9 mouse cellular contexts compared by ENCODE assay signal in the genomic region with DNA sequence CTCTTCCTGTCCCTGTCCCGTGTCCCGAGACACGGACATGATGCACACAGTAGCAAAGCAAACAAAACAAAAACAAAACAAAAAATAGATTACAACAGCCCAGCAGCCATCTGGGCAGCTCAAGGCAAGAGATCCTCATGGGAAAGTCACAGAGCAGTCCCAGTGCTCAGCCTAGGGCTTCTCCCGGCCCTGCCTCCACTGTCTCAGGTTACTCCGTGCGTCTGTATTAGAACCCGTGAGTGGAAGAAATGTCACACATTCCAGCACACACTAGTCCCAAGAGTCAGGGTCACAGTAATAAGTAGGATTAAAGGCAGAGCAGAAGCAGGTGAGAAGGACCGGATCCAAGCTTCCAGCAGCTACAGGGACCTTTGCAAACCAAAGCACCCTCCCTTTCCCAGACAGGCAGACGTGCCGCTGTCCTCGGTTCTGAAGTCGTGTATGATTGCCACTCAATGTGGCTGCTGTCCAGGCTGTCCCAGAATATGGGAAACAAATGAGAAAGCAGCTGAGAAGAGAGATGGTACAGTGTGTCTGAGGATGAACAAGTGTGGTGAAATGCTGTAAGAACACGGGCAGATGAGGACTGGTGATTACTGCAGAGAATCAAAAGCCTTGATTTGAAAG.
DNase-seq lines count a peak whose midpoint lies in the region; ATAC-seq lines count a peak whose summit lies in the region.
"Had no signal": no experiment of that assay in that cellular context is flagged by ENCODE, and none has a peak within 500 bp of the region (broad histone marks: within the 10 kb centered on the region; RNA-seq: fewer than 3 reads in every experiment).

No protein-coding gene starts in this region.

- peak; percentile 69 for DNase-seq in forebrain, embryonic 11.5 days (ENCODE audit: low spot score)
- DNase-seq in right cerebral cortex, postnatal 4 days = peak; percentile 30
- DNase-seq in right cerebral cortex, postnatal 36 days (ENCODE audit: low spot score in 2 of 2) = no peak
- no peak for DNase-seq in layer of hippocampus, postnatal 36 days

- H3K27ac ChIP-seq in forebrain, embryonic 11.5 days (ENCODE audit: low read depth, low read length) = no peak overlapping the region
- H3K27ac ChIP-seq in forebrain, embryonic 12.5 days = no peak overlapping the region
- no peak overlapping the region for H3K27ac ChIP-seq in kidney, embryonic 14.5 days (ENCODE audit: low read depth, low read length)
- no peak overlapping the region for H3K27ac ChIP-seq in midbrain, embryonic 15.5 days
- H3K27ac ChIP-seq: embryonic facial prominence, embryonic 13.5 days had no signal

- H3K27me3 ChIP-seq in forebrain, embryonic 11.5 days (ENCODE audit: control insufficient read depth, insufficient read depth, low read length) = no peaks in the 10 kb centered on the region
- H3K27me3 ChIP-seq in forebrain, embryonic 12.5 days = no peaks in the 10 kb centered on the region
- H3K27me3 ChIP-seq in kidney, embryonic 14.5 days (ENCODE audit: control insufficient read depth, insufficient read depth, low read length) = no peaks in the 10 kb centered on the region
- no peaks in the 10 kb centered on the region for H3K27me3 ChIP-seq in midbrain, embryonic 15.5 days (replicated peaks)
- H3K27me3 ChIP-seq: embryonic facial prominence, embryonic 13.5 days had no signal

- H3K9me3 ChIP-seq in forebrain, embryonic 11.5 days (ENCODE audit: control insufficient read depth, low read length) = no peaks in the 10 kb centered on the region
- H3K9me3 ChIP-seq in forebrain, embryonic 12.5 days = no peaks in the 10 kb centered on the region
- no peaks in the 10 kb centered on the region for H3K9me3 ChIP-seq in kidney, embryonic 14.5 days (ENCODE audit: control insufficient read depth, low read length)
- no peaks in the 10 kb centered on the region for H3K9me3 ChIP-seq in midbrain, embryonic 15.5 days
- H3K9me3 ChIP-seq: embryonic facial prominence, embryonic 13.5 days had no signal

- H3K36me3 ChIP-seq in forebrain, embryonic 11.5 days (ENCODE audit: control insufficient read depth, insufficient read depth, low read length) = no peaks in the 10 kb centered on the region
- no peaks in the 10 kb centered on the region for H3K36me3 ChIP-seq in forebrain, embryonic 12.5 days (replicated peaks)
- H3K36me3 ChIP-seq in kidney, embryonic 14.5 days (ENCODE audit: control insufficient read depth, insufficient read depth, low read length) = no peaks in the 10 kb centered on the region
- no peaks in the 10 kb centered on the region for H3K36me3 ChIP-seq in midbrain, embryonic 15.5 days (replicated peaks)
- H3K36me3 ChIP-seq: embryonic facial prominence, embryonic 13.5 days had no signal

- no peak overlapping the region for H3K4me2 ChIP-seq in forebrain, embryonic 11.5 days (ENCODE audit: low read depth, low read length, severe bottlenecking)
- H3K4me2 ChIP-seq in forebrain, embryonic 12.5 days = no peak overlapping the region
- H3K4me2 ChIP-seq in kidney, embryonic 14.5 days (replicated peaks; ENCODE audit: low read depth, low read length) = no peak overlapping the region
- no peak overlapping the region for H3K4me2 ChIP-seq in midbrain, embryonic 15.5 days
- H3K4me2 ChIP-seq: embryonic facial prominence, embryonic 13.5 days had no signal

- no peak overlapping the region for H3K9ac ChIP-seq in forebrain, embryonic 11.5 days (ENCODE audit: low read length)
- no peak overlapping the region for H3K9ac ChIP-seq in forebrain, embryonic 12.5 days
- H3K9ac ChIP-seq in kidney, embryonic 14.5 days (ENCODE audit: low read depth, low read length) = no peak overlapping the region
- no peak overlapping the region for H3K9ac ChIP-seq in midbrain, embryonic 15.5 days
- H3K9ac ChIP-seq: embryonic facial prominence, embryonic 13.5 days had no signal

- no peak for ATAC-seq in forebrain, embryonic 11.5 days (replicated peaks; ENCODE audit: low FRiP score)
- no peak for ATAC-seq in forebrain, embryonic 12.5 days (ENCODE audit: low FRiP score)
- peak; percentile 32; the same call in 1 of the 2 replicates for ATAC-seq in kidney, embryonic 14.5 days (ENCODE audit: low FRiP score, low TSS enrichment)
- ATAC-seq in midbrain, embryonic 15.5 days (replicated peaks) = peak; percentile 37; the same call in 1 of the 2 replicates
- no peak for ATAC-seq in cerebellum, adult (ENCODE audit: insufficient number of reproducible peaks, low FRiP score, low TSS enrichment)

- no peaks in the 10 kb centered on the region for H3K4me1 ChIP-seq in forebrain, embryonic 11.5 days (replicated peaks; ENCODE audit: control insufficient read depth, insufficient read depth, low read length)
- H3K4me1 ChIP-seq in forebrain, embryonic 12.5 days = peaks cover 23% of the 10 kb centered on the region
- H3K4me1 ChIP-seq in kidney, embryonic 14.5 days (ENCODE audit: control insufficient read depth, insufficient read depth, low read length) = no peaks in the 10 kb centered on the region
- H3K4me1 ChIP-seq in midbrain, embryonic 15.5 days = peaks cover 20% of the 10 kb centered on the region
- H3K4me1 ChIP-seq: embryonic facial prominence, embryonic 13.5 days had no signal

- H3K4me3 ChIP-seq in forebrain, embryonic 11.5 days (ENCODE audit: low read depth, low read length) = no peak overlapping the region
- no peak overlapping the region for H3K4me3 ChIP-seq in forebrain, embryonic 12.5 days (replicated peaks)
- H3K4me3 ChIP-seq in kidney, embryonic 14.5 days (ENCODE audit: low read length) = no peak overlapping the region
- H3K4me3 ChIP-seq in midbrain, embryonic 15.5 days = no peak overlapping the region
- H3K4me3 ChIP-seq: embryonic facial prominence, embryonic 13.5 days had no signal

- WGBS in forebrain, embryonic 11.5 days = 49% methylated on average over 13 of the region's 13 CpGs
- WGBS in forebrain, embryonic 12.5 days = 44% methylated on average over 13 of the region's 13 CpGs
- 28% methylated on average over 13 of the region's 13 CpGs for WGBS in kidney, embryonic 14.5 days
- WGBS in midbrain, embryonic 15.5 days = 46% methylated on average over 13 of the region's 13 CpGs

Comparison
In these comparisons a context has a peak if more than half of its experiments do, and no peak if none do; other contexts are left out.
1. DNase-seq: peak in forebrain, embryonic 11.5 days (single experiment) and right cerebral cortex, postnatal 4 days (single experiment); none in right cerebral cortex, postnatal 36 days (0 of 2) and layer of hippocampus, postnatal 36 days (0 of 2).
2. ATAC-seq: peak in kidney, embryonic 14.5 days (single experiment) and midbrain, embryonic 15.5 days (single experiment); none in forebrain, embryonic 11.5 days (single experiment), forebrain, embryonic 12.5 days (single experiment) and cerebellum, adult (single experiment).